Mouse (Mus musculus) liver, postnatal 0 days (tissue): Measurements from ENCODE around the gene Lrrc20.

Source experiments
- CTCF ChIP-seq: sonication (generic); IDR thresholded peaks from 2 replicates; pipeline ENCODE4 v1.5.1; 2016; ENCODE audit warnings: antibody characterized with exemption, low read depth
- EP300 ChIP-seq: IDR thresholded peaks from 2 replicates; pipeline ENCODE4 v1.6.1; 2016; ENCODE audit warnings: antibody characterized with exemption, low read depth, mild to moderate bottlenecking

DNA sequence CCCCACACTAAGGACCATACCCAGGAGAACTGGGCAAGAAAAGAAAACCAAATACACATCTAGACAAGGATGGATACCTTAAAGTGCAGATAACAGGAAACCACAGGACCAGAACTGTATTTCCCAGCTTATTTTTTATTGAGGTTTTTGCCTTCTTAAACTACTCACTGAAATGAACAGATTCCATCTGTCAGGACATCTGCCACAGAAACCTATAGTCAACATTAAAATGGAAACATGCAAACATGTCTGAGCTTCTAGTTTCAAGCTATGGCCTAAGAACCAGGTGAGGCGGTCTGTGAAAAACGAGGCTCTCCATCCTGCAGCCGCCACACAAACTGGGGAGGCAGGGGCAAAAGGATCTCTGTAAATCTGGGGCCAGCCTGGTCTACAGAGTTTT lies 30.6 kb upstream of the Lrrc20 start:
- TF ChIP-seq CTCF = no peak
- TF ChIP-seq EP300 = no peak
